Mouse (Mus musculus) G1E (cell line): ENCODE measurements around the gene Defb5.
"Not testable (repeated sequence)": the region's sequence is repeated elsewhere in the genome, so short reads cannot be mapped to it uniquely, and the experiment has no call there.

Source experiments
- CTCF ChIP-seq: IDR thresholded peaks from 2 replicates; pipeline ENCODE4 v1.5.1; 2012; ENCODE audit warnings: low read depth, low read length, inconsistent platforms, mixed read lengths
- GATA1 ChIP-seq: IDR thresholded peaks from 2 replicates; pipeline ENCODE4 v1.6.1; 2012; ENCODE audit warnings: borderline replicate concordance, low read length, inconsistent platforms, mixed read lengths
- GATA2 ChIP-seq: IDR thresholded peaks from 2 replicates; pipeline ENCODE4 v1.6.1; 2012; ENCODE audit warnings: low read depth, low read length, inconsistent platforms, borderline replicate concordance
- POLR2AphosphoS5 ChIP-seq: IDR thresholded peaks from 2 replicates; pipeline ENCODE4 v1.6.1; 2012; ENCODE audit warnings: low read depth, low read length, inconsistent platforms; ENCODE audit not compliant: insufficient replicate concordance
- TAL1 ChIP-seq: conservative IDR thresholded peaks from 2 replicates; pipeline ENCODE4 v1.6.1; 2012; ENCODE audit warnings: low read depth, low read length, inconsistent platforms, mixed read lengths

- not testable (repeated sequence) for TF ChIP-seq CTCF, TAL1, GATA2, GATA1, POLR2AphosphoS5
These were observed 51.0 kb downstream of the Defb5 start for GRCm38 (mm10) chr8:19298361-19298760.
